Mouse (Mus musculus) effector memory CD4-positive, alpha-beta T cell, adult 5 months (primary cell): ENCODE data around the gene Greb1. TPM values are rescaled to one million over a fixed set of nuclear protein-coding genes. Genes with fewer than 3 reads are reported as not detected.

Experiments
- polyA plus RNA-seq: library from polyadenylated mRNA; unstranded; fragments of 100-300 nt; shearing (Covaris generic); gene quantifications from one replicate; pipeline ENCODE4 v1.2.1, GENCODE M21; 2017

The Greb1 gene
- 0.22 TPM for polyA plus RNA-seq

DNA sequence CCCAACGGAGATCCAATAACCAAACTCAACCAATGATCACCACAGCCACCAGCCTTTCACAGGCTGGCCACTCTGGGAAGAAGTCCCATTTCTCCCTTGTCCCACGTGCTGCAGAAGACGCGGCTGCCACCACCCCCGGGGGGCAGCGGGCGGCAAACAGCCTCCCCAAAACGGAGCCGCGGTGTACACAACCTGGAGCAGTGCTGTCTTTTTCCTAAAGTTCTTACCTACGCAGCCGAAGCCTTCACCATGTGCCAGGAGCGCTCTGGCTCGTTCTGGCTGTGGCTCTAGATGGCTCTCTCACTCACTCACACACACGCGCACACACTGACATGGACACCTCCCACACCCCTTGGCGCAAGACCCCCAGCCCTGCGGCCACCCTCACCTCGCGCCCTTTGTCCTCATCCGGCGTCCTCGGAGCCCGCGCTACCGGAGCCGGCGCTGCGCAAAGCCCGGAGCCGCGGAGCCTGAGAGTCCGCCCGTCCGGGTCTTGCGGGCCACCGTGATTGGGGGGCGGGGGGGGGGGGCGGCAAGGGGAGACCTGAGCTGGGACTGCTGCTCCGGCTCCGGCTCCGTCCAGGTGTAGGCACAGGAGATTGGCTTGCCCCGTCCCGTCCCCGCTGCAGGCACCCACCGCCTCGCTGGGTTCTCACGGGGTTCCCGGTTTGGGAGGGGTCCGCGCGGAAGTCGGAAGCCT is at the start of gene Greb1:
Gene Greb1 (minus strand): TSS at position 628 of the 700 bp plus-strand sequence.

DNA sequence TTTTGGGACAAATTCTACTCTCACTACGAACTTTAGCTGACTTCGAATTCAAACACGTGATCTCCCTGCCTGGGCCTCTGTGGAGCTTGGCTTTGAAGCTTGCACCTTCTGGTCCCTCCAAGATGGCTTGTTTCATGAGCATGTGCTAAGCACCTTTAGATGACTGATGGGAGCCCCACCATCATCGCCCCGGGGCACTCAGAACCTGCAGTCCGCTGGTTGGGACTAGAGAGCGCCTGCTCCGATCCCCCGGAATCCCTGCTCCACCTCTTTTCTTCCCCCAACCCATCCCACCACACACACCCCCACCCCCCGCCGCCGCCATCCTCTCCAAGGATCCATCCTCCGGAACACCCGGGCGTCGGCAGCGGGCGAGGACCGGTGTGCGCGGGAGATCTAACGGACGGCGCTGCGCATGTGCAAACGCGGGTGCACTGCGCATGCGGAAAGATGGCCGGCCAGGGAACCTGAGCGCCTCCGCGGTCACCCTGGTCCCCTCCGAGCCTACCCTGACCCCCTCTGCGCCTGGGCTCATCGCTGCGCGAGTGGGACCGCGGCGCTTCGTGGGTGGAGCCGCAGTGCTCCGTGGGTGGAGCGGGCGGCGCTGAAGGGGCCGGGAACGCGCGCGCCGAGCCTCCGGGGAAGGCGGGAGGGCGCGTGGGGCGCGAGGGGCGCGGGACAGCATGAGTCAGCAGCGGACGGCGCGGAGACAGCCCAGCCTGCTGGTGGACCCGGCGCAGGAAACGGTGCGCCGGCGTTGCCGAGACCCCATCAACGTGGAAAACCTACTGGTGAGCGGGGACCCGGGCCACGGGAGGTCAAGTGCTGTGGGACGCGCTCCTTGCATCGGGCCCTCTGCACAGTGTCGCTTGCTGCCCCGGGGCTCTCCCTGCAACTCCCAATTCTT is 10.1 kb upstream of the Greb1 start, which contains the start of gene E2f6:
Gene E2f6 (plus strand): TSS at position 439 of the 907 bp plus-strand sequence.

DNA sequence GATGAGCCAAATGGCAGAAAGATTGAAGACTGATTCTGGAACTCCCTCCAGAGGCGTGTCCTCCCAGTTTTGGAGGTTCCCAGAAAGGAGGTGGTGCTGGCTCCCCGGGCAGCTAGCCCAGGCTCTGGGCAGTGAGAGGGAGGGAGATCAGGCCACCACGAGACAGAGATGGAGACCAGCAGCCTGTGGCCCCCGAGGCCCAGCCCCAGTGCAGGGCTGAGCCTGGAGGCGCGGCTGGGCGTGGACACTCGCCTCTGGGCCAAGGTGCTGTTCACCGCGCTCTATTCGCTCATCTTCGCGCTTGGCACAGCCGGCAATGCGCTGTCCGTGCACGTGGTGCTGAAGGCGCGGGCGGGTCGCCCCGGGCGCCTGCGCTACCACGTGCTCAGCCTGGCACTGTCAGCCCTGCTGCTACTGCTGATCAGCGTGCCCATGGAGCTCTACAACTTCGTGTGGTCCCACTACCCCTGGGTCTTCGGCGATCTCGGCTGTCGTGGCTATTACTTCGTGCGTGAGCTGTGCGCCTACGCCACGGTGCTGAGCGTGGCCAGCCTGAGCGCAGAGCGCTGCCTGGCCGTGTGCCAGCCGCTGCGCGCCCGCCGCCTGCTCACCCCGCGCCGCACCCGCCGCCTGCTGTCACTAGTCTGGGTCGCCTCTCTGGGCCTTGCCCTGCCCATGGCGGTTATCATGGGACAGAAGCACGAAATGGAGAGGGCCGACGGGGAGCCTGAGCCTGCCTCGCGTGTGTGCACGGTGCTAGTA is 147.2 kb downstream of the Greb1 start, which contains the start of gene Ntsr2:
Gene Ntsr2 (plus strand): TSS at position 51 of the 762 bp plus-strand sequence.

Other genes starting within 250 kb of the Greb1 start
- gene Lpin1, start 189.9 kb downstream of the Greb1 start, polyA plus RNA-seq = 43.3 TPM
- not detected for gene Ntsr2, start 147.5 kb downstream of the Greb1 start, polyA plus RNA-seq
- gene E2f6, start 10.1 kb upstream of the Greb1 start, polyA plus RNA-seq = 16.1 TPM
- gene Rock2, start 94.0 kb upstream of the Greb1 start, polyA plus RNA-seq = 46.1 TPM
- gene Pqlc3, start 199.5 kb upstream of the Greb1 start, polyA plus RNA-seq = 25.7 TPM
- gene 2410004P03Rik, start 210.8 kb upstream of the Greb1 start, polyA plus RNA-seq = 0.24 TPM